Mouse (Mus musculus): ENCODE measurements around the gene Limd2. TPM values are rescaled to one million over a fixed set of nuclear protein-coding genes. Genes with fewer than 3 reads are reported as not detected.

Limd2 gene
- total RNA-seq, 2 experiments from 2014 or later = 97.2 to 103 TPM

DNA sequence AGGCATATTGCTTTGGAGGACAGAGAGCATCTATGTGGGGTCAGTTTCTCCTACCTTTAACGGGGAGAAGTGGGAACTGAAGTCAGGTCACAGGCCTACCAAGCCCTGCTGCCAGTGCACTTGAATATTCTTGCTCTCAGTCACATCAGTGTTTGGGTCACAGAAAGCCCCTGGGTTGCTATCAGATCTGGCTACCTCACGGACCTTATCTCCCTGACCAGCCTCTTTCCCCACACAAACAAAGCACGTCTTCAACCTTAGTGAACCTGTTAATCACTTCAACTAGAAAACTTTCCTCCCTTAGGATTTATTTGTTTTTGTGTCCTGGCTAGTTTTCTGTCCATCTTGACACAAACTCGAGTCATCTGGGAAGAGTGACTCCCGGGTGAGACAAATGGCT is 15.7 kb upstream of the Limd2 start:
- no peak for DNase-seq (ENCODE audit: low spot score in 2 of 2)
- intact Hi-C loops (cut with DNase I) = no loop called here

GRCm38 (mm10) chr11:106175081-106175480 is 14.4 kb upstream of the Limd2 start:
- intact Hi-C loops (cut with DNase I) = no loop called here
- DNase-seq (ENCODE audit: low spot score in 2 of 2) = no peak

- intact Hi-C loops (cut with DNase I) = no loop called here
- DNase-seq (ENCODE audit: low spot score in 2 of 2) = no peak
Observed at GRCm38 (mm10) chr11:106174372-106174771, 13.7 kb upstream of the Limd2 start.

- intact Hi-C loops (cut with DNase I) = no loop called here
- no peak for DNase-seq (ENCODE audit: low spot score in 2 of 2)
Observed at GRCm38 (mm10) chr11:106173228-106173627, 12.6 kb upstream of the Limd2 start.

DNA sequence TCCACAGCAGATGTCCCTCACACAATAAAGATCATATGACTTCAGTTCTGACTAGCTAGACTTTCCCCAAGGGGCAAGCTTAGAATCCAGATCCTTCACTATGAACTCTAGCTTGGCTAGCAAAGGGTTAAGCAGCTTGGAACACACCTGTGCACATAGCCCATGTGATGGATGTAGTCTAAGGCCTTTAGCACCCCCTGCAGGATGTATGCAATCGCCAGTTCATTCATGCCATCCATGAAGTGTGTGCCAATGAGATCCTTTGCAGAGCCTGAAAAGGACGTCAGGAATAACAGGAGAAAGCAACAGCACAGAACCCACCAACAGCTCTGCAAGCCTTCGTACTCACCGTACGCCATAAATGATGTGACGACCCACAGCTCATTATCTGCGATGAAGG is 10.1 kb upstream of the Limd2 start:
- no peak for DNase-seq (ENCODE audit: low spot score in 2 of 2)
- intact Hi-C loops (cut with DNase I) = no loop called here

GRCm38 (mm10) chr11:106167435-106167834 is 6.8 kb upstream of the Limd2 start:
- intact Hi-C loops (cut with DNase I) = no loop called here
- DNase-seq (ENCODE audit: low spot score in 2 of 2) = no peak

DNA sequence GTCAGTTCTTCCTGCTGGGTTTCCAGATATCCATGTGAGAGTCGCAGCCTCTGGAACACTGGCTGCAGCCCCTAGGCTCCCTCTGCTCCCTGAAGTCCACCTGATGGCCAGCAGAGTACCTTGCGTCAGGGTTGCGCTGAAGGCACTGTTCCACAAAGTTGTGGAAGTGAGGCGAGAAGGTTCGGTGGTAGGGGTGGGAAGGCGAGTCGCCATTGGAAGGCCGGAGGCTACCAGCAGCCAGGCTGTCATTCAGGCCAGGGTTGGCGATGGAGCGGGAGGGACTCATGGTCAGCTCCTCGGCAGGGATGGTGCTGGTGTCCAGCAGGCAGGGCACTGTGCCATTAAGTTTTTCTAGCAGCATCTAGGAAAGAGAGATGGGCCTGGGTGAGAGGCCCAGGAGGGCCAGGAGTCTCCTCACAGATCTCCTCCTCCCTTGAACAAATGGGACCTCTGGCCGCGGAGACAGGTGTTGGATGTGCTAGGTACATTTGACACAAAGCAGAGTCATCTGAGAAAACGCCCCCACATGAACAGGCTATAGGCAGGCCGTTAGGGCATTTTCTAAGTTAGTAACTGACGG is 4.0 kb upstream of the Limd2 start:
- DNase-seq (ENCODE audit: low spot score in 2 of 2) = no peak
- intact Hi-C loops (cut with DNase I) = no loop called here

- intact Hi-C loops (cut with DNase I) = no loop called here
- no peak for DNase-seq (ENCODE audit: low spot score in 2 of 2)
Observed at GRCm38 (mm10) chr11:106163546-106163945, 2.9 kb upstream of the Limd2 start.

DNA sequence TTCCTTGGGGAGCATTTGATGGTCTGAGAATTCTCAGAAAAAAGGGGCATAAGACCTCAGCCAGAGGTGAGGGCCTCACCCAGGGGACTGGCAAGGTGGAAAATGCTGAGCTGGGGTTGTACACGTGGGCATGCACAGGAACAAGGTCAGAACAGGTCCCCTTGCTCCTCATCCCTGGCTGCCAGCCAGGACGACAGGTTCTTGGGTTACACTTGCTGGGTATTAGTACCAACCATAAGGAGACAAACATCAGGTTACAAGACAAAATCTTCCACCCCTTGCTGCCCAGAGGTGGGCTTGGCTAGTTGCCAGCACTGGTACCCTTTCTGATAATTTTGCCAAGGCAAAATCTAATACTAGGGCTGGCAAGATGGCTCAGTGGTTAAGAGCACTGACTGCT is 1.6 kb upstream of the Limd2 start:
- intact Hi-C loops (cut with DNase I) = no loop called here
- no peak for DNase-seq (ENCODE audit: low spot score in 2 of 2)

DNA sequence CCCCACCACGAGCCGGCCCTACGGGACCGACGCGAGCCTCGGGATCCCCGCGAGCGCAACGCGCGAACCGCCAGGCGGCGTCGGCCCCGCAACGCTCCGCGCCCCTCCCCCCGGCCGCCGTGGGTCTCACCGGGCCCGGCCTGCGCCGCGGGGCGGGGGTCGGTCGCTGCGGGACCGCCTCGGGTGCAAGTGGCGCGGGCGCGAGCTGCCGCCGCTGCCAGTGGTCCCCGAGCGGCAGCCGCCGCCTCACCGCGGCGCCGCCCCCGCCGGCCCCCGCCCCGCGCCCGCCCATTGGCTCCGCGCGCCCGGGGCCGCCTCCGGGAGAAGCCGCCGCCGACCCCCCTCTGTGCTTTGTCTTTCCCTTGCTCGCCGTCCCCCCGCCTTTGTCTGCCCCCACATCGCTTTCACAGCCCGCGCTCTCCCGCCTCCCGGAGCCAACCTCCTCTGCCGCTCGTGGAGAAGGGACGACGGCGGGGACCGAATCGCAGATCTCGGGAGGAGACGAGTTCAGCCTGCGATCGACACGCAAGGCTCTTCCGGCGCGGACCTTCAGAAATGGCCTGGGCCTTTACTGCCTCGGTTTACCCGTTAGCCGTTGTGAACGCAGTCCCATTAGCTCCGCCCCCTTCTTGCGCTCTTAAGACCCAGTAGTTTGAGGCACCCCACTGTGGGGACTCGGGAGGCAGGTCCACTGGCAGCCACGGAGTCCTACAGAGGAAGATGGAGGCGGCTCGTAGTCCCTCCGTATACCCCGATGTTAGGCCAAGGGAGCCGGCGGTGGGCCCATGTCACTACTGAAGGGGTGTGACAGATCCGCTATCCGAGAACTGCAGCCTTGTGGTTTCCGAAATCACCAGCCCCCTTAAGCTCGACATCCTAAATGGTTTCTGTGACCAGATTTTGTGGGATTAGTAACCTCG is 479 bp downstream of the Limd2 start:
- DNase-seq (ENCODE audit: low spot score in 2 of 2) = peak; percentile 85 to 88
- intact Hi-C loops (cut with DNase I) = loop anchor here (5.0 kb wide), 1 partner anchor 68 kb away; no protein-coding TSS in a partner anchor

- peak in 1 of 2 experiments; percentile 58 for DNase-seq (ENCODE audit: low spot score in 2 of 2)
- intact Hi-C loops (cut with DNase I) = loop anchor here (5.0 kb wide), 1 partner anchor 67 kb away; no protein-coding TSS in a partner anchor
Observed at GRCm38 (mm10) chr11:106159216-106159920, 1.3 kb downstream of the Limd2 start.

DNA sequence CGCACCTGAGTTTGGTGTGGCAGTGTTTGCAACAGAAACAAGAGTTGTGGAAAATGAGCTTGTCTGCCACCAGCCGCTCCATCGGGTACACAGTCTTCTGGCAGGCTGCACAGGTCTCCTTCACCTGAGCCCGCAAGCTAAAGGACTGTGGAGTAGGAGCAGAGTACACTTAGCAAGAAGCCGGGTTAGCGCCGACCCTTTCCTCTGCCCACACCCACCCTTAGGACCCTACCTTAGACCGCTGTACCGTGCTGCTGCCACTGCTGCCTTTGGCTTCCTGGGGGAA is 1.8 kb downstream of the Limd2 start:
- DNase-seq (ENCODE audit: low spot score in 2 of 2) = no peak
- intact Hi-C loops (cut with DNase I) = loop anchor here (5.0 kb wide), 1 partner anchor 67 kb away; no protein-coding TSS in a partner anchor

- no peak for DNase-seq (ENCODE audit: low spot score in 2 of 2)
Observed at GRCm38 (mm10) chr11:106158081-106158929, 2.4 kb downstream of the Limd2 start.

DNA sequence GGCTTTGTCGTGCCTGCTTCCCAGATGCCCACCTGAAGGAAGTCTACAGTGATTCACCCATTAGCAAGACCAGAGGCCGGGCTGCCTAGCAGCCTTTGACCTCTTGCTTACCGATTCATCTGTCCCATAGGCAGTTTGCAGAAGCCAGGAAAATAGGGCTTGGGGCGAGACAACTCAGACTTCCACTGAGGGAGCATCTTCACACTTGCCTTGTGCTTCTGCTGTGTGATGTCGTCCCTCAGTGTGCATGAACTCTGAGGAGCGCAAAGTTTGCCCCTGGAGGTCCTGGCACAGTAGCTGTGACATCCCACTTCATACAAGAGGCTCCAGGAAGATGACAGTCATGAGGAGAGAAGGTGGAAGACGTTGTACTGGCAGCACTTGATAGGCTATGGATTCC is 3.5 kb downstream of the Limd2 start:
- no peak for DNase-seq (ENCODE audit: low spot score in 2 of 2)
- intact Hi-C loops (cut with DNase I) = loop anchor here (5.0 kb wide), 1 partner anchor 65 kb away; no protein-coding TSS in a partner anchor

More at GRCm38 (mm10) chr11:106158081-106158929, 2.4 kb downstream of the Limd2 start:
- intact Hi-C loops (cut with DNase I) = loop anchor here (5.0 kb wide), 1 partner anchor 66 kb away; no protein-coding TSS in a partner anchor

DNA sequence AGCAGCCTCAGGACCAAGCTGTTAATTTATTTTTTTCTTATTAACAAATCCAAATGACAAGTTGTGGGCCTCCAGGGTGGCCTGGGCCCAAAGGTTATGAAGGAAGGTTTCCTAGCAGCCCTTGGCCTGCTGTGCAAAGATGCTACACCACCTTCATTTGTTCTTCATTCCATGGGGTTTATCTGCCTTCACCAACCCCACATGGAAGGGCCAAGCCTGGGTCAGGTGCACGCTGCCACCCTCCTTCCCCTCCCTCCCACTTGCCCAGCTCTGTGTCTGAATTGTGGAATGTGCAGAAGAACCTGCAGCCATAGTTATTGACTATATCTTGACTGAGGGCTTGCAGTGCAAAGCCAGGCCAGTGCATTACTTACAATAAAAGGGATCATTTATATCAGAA is 4.4 kb downstream of the Limd2 start:
- intact Hi-C loops (cut with DNase I) = loop anchor here (5.0 kb wide), 1 partner anchor 64 kb away; no protein-coding TSS in a partner anchor
- no peak for DNase-seq (ENCODE audit: low spot score in 2 of 2)

DNA sequence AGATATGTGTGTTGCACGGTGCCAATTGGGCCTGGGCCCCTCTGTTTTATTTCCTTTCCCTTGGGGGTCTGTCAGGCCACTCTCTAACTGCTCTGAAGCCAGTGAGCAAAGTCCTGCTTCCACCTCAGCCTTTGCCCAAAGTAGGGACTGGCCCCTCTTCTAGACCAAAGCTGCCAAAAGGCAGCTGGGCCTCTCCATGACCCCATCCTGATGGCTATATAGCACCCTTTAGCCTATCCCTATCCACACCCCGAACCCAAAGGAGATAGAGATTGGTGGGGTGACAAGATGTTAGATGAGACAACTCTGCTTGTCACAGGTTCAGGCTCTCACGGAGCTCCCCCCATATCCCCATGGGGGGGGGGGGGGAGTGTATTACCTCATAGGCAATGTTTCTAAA is 4.9 kb downstream of the Limd2 start:
- DNase-seq (ENCODE audit: low spot score in 2 of 2) = no peak
- intact Hi-C loops (cut with DNase I) = loop anchor here (5.0 kb wide), 1 partner anchor 63 kb away; no protein-coding TSS in a partner anchor

GRCm38 (mm10) chr11:106154770-106155169 is 5.9 kb downstream of the Limd2 start:
- DNase-seq (ENCODE audit: low spot score in 2 of 2) = no peak
- intact Hi-C loops (cut with DNase I) = loop anchor here (5.0 kb wide), 1 partner anchor 62 kb away; no protein-coding TSS in a partner anchor

DNA sequence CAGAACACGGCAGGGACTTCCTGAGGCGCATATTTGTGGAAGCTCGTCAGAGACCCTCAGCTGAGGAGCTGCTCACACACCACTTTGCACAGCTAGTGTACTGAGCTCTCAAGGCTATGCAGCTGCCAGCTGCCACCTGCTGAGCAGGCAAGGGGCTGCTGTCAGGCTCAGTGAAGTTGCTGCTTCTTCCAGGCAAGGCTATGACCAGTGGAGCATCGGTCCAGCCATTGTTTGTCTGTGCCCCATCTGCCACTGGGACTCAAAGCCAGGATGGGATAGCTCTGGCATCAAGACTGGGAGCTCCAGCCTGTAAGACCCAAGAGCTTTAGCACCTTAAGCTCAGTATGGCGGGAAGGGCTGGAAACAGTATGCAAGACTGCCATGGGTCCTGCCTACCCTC is 6.6 kb downstream of the Limd2 start:
- DNase-seq (ENCODE audit: low spot score in 2 of 2) = no peak
- intact Hi-C loops (cut with DNase I) = no loop called here

DNA sequence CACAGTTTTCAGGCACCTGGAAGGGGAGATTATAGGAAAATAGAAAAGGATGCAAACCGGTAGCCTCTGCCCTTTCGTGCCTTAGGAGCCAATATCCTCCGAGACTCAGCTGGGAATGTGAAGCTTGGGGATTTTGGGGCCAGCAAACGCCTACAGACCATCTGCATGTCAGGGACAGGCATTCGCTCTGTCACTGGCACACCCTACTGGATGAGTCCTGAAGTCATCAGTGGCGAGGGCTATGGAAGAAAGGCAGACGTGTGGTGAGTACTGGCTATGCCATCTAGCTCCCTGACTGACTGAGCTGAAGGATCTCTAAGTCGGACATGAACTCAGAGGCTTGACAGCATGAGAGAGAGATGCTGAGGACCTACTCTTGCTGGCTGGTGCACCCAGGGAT is 8.5 kb downstream of the Limd2 start:
- intact Hi-C loops (cut with DNase I) = no loop called here

More for the DNA sequence above, 8.5 kb downstream of the Limd2 start:
- peak in 1 of 2 experiments; percentile 77 for DNase-seq (ENCODE audit: low spot score in 2 of 2)

Measured in left cerebral cortex, postnatal 14 days (tissue).